ENCODE assay signal across 17 mouse cellular contexts in the genomic region with DNA sequence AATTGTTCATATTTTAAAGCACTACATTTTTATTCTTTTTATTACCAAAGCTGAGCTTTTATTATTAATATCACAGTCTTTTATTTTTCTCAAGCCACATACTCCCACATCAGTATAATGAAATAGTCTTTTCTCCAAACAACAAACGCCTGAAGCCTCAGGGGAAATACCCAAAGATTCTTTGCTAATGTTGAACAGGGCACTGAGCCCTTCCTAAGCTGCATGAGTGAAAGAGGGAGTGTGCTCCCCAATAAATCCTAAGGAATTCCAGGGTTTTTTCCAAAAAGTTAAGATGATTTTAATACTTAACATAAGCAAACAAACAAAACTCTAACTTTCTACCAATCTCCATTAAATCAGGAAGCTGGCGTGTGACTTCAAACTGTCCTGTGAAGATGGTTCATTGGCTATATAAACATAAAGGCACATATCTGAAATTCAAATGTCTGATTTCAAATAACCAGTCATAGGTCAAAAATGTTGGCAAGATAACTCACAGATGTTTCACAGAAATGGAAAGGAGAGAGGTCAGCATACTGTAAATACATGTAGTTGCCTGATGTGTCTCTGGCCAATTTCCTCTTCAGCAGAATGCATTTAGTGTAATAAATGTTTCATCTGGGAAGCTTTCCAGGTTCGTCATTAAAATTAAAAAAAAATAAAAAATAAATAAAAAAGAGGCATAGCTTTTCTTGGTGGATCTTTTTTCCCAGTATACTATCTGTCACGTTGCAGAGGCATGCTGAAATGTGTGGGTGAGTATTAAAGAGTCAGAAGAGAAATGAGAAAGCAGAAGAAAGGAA.
DNase-seq lines count a peak whose midpoint lies in the region; ATAC-seq lines count a peak whose summit lies in the region.
"Had no signal": no experiment of that assay in that cellular context is flagged by ENCODE, and none has a peak within 500 bp of the region (broad histone marks: within the 10 kb centered on the region; RNA-seq: fewer than 3 reads in every experiment).

No protein-coding gene starts in this region.

- H3K27me3 ChIP-seq in kidney, embryonic 15.5 days, result no peaks in the 10 kb centered on the region
- H3K27me3 ChIP-seq in lung, embryonic 15.5 days, result no peaks in the 10 kb centered on the region
- H3K27me3 ChIP-seq in embryonic facial prominence, embryonic 14.5 days (replicated peaks; ENCODE audit: control insufficient read depth, insufficient read depth, low read length), result no peaks in the 10 kb centered on the region
- no peaks in the 10 kb centered on the region for H3K27me3 ChIP-seq in stomach, embryonic 16.5 days (ENCODE audit: control insufficient read depth, insufficient read depth, low read length)
- H3K27me3 ChIP-seq: limb, embryonic 13.5 days had no signal

- H3K4me2 ChIP-seq in kidney, embryonic 15.5 days, result no peak overlapping the region
- no peak overlapping the region for H3K4me2 ChIP-seq in lung, embryonic 15.5 days
- H3K4me2 ChIP-seq in embryonic facial prominence, embryonic 14.5 days (ENCODE audit: low read depth, low read length), result no peak overlapping the region
- no peak overlapping the region for H3K4me2 ChIP-seq in stomach, embryonic 16.5 days (ENCODE audit: low read depth, low read length)
- H3K4me2 ChIP-seq: heart, embryonic 11.5 days; limb, embryonic 13.5 days had no signal

- H3K27ac ChIP-seq in kidney, embryonic 15.5 days, result 0 out of 2 replicates have a peak overlapping the region, but pooled peaks have one; percentile 32
- H3K27ac ChIP-seq in lung, embryonic 15.5 days, result no peak overlapping the region
- H3K27ac ChIP-seq in embryonic facial prominence, embryonic 14.5 days (replicated peaks; ENCODE audit: low read depth, low read length), result 0 out of 2 replicates have a peak overlapping the region, but pooled peaks have one; percentile 44
- H3K27ac ChIP-seq in stomach, embryonic 16.5 days (ENCODE audit: low read length), result no peak overlapping the region; the same call in 1 of the 2 replicates
- H3K27ac ChIP-seq: hindbrain, postnatal 0 days; midbrain, embryonic 10.5 days had no signal

- no peak overlapping the region for H3K9ac ChIP-seq in kidney, embryonic 15.5 days
- H3K9ac ChIP-seq in lung, embryonic 15.5 days, result no peak overlapping the region
- no peak overlapping the region for H3K9ac ChIP-seq in embryonic facial prominence, embryonic 14.5 days (ENCODE audit: low read depth, low read length)
- H3K9ac ChIP-seq in stomach, embryonic 16.5 days (ENCODE audit: low read length), result no peak overlapping the region
- H3K9ac ChIP-seq: limb, embryonic 13.5 days had no signal

- H3K9me3 ChIP-seq in kidney, embryonic 15.5 days (replicated peaks), result no peaks in the 10 kb centered on the region
- H3K9me3 ChIP-seq in lung, embryonic 15.5 days, result no peaks in the 10 kb centered on the region
- H3K9me3 ChIP-seq in embryonic facial prominence, embryonic 14.5 days (ENCODE audit: control insufficient read depth, low read length), result no peaks in the 10 kb centered on the region
- H3K9me3 ChIP-seq in stomach, embryonic 16.5 days (replicated peaks; ENCODE audit: control insufficient read depth, low read length), result no peaks in the 10 kb centered on the region
- H3K9me3 ChIP-seq: limb, embryonic 13.5 days; midbrain, embryonic 10.5 days had no signal

- H3K4me1 ChIP-seq in kidney, embryonic 15.5 days, result no peaks in the 10 kb centered on the region
- peaks cover 5% of the 10 kb centered on the region; the same call in 1 of the 2 replicates for H3K4me1 ChIP-seq in lung, embryonic 15.5 days
- peaks cover 6% of the 10 kb centered on the region for H3K4me1 ChIP-seq in embryonic facial prominence, embryonic 14.5 days (ENCODE audit: control insufficient read depth, insufficient read depth, low read length)
- H3K4me1 ChIP-seq in stomach, embryonic 16.5 days (ENCODE audit: control insufficient read depth, insufficient read depth, low read length), result peaks cover 3% of the 10 kb centered on the region; the same call in 1 of the 2 replicates
- H3K4me1 ChIP-seq: midbrain, embryonic 10.5 days had no signal

- H3K36me3 ChIP-seq in kidney, embryonic 15.5 days, result no peaks in the 10 kb centered on the region
- no peaks in the 10 kb centered on the region for H3K36me3 ChIP-seq in lung, embryonic 15.5 days
- H3K36me3 ChIP-seq in embryonic facial prominence, embryonic 14.5 days (ENCODE audit: control insufficient read depth, insufficient read depth, low read length), result no peaks in the 10 kb centered on the region
- no peaks in the 10 kb centered on the region for H3K36me3 ChIP-seq in stomach, embryonic 16.5 days (ENCODE audit: control insufficient read depth, insufficient read depth, low read length)
- H3K36me3 ChIP-seq: limb, embryonic 13.5 days; midbrain, embryonic 10.5 days had no signal

- DNase-seq in kidney, postnatal 10 days, result no peak
- DNase-seq in lung, postnatal 14 days, result no peak
- DNase-seq in embryonic facial prominence, embryonic 14.5 days (ENCODE audit: low spot score), result peak; percentile 74
- no peak for DNase-seq in adrenal gland, adult 8-10 months
- DNase-seq in heart, adult 18-20 months, result no peak
- DNase-seq: adrenal gland, postnatal 25 days; cerebellum, postnatal 14 days; gastrocnemius, postnatal 36 days; heart, postnatal 36 days; lung, adult 2 months had no signal

- no peak overlapping the region for H3K4me3 ChIP-seq in kidney, embryonic 15.5 days (replicated peaks)
- H3K4me3 ChIP-seq in lung, embryonic 15.5 days, result no peak overlapping the region
- H3K4me3 ChIP-seq in embryonic facial prominence, embryonic 14.5 days (ENCODE audit: low read depth, low read length), result no peak overlapping the region
- H3K4me3 ChIP-seq in stomach, embryonic 16.5 days (replicated peaks; ENCODE audit: low read length), result no peak overlapping the region
- H3K4me3 ChIP-seq: limb, embryonic 13.5 days; midbrain, embryonic 10.5 days had no signal

- peak; percentile 56; the same call in 1 of the 2 replicates for ATAC-seq in kidney, embryonic 15.5 days (replicated peaks; ENCODE audit: low FRiP score)
- ATAC-seq in lung, embryonic 15.5 days (ENCODE audit: borderline replicate concordance, extremely low read depth, low FRiP score, low TSS enrichment), result peak; percentile 92
- ATAC-seq in embryonic facial prominence, embryonic 14.5 days (ENCODE audit: low read depth), result no peak
- peak; percentile 83; the same call in 1 of the 2 replicates for ATAC-seq in stomach, embryonic 16.5 days (ENCODE audit: insufficient read depth, low FRiP score)
- ATAC-seq: hindbrain, postnatal 0 days had no signal

- WGBS in kidney, embryonic 15.5 days, result 44% methylated on average over 4 of the region's 4 CpGs
- 44% methylated on average over 4 of the region's 4 CpGs for WGBS in lung, embryonic 15.5 days
- WGBS in embryonic facial prominence, embryonic 14.5 days, result 45% methylated on average over 4 of the region's 4 CpGs
- 39% methylated on average over 4 of the region's 4 CpGs for WGBS in stomach, embryonic 16.5 days

Comparison
In these comparisons a context has a peak if more than half of its experiments do, and no peak if none do; other contexts are left out.
1. H3K27ac ChIP-seq: peak in kidney, embryonic 15.5 days (single experiment) and embryonic facial prominence, embryonic 14.5 days (single experiment); none in lung, embryonic 15.5 days (single experiment) and stomach, embryonic 16.5 days (single experiment).